Mouse (Mus musculus) activated CD4-positive, CD25-positive, alpha-beta regulatory T cell, adult 9 weeks (primary cell): ENCODE results near the gene Tm2d1. TPM values are rescaled to one million over a fixed set of nuclear protein-coding genes. Genes with fewer than 3 reads are reported as not detected.

ENCODE experiments used
- polyA plus RNA-seq: library from polyadenylated mRNA; unstranded; fragments of 100-300 nt; shearing (Covaris generic); gene quantifications from one replicate; pipeline ENCODE4 v1.2.1, GENCODE M21; 2017

Gene Tm2d1
- polyA plus RNA-seq, result 51.1 TPM

DNA sequence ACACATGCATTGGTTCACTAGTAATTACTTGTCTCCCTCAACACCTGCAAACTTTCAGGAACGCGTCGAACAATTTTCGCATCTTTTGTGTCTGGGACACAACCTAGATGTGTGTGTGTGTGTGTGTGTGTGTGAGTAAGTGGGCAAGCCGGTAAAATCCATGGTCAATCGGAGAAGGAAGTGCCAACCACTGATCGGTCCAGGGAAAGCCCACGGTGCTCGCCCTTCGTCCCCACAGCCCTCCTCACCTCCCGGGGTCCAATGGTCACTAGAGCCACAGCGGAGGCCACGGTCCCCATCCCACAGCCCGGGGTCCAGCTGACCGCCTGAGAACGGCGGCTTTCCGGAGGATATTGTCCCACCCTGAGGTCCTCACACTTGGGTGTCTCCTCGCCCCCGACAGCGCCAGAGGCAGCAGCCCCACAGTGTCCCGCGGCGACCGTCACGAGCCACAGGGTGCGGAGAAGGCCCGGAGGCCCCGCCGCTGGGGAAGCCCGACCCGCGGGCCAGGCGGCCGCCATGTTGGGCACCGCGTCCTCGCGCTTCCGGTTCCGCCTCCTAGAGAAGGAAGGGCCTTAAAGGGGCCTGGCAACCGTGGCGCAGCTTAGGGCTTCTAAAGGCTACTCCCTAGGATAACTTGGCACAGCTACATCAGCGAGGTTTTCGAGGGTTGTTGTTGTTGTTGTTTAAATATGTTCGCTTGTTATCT, at the start of gene Tm2d1:
TSS of gene Tm2d1 (minus strand) at position 591 of the 709 bp plus-strand sequence.

DNA sequence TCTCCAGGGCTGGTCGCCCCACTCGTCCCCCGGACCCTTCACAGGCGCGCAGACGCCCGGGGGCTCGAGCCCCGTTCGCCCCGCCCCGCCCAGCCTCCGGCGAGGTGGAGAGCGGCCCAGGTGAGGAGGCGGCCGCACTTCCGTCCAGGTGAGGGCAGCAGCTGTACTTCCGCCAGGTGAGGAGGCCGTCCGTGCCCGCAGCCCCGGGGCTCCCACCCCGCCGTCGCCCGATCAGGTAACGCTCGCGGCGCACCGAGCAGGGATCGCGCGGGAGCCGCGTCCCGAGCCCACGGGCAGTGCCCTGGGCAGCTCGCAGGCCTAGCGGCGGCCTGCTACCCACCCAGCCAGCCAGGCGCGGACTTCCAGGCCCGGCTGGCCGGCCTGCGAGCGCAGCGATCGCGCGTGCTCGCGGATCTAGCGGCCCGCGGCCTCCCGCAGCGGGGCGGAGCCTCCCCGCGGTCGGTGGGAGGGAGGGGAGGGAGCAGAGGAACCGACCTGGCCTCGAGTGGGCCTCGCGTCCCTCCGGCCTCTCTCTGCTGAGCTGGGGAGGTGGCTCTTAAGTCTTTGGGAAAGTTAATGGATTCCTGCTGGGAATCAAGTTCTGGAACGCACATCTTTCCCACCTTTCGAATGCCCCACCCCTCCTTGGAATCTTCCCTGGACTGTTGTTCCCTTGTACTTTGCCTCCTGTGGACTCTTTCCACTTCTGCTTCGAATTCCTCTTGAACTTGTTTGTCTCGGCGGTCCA, 12.8 kb upstream of the Tm2d1 start, which contains the start of gene Patj:
TSS of gene Patj (plus strand) at position 96 of the 748 bp plus-strand sequence.

Other genes with a start within 250 kb of the Tm2d1 start
- 54.1 TPM for gene Patj, start 12.5 kb upstream of the Tm2d1 start, polyA plus RNA-seq